Mouse (Mus musculus) bone marrow, adult 2 months (tissue): ENCODE measurements around the gene Cys1.

ENCODE experiments used
- CTCF ChIP-seq: fragments of 200-500 bp; IDR thresholded peaks from 2 replicates; pipeline ENCODE4 v1.5.1; 2011; ENCODE audit warnings: low read length, control low read depth; ENCODE audit not compliant: control insufficient read depth, insufficient read depth
- POLR2A ChIP-seq: fragments of 200-500 bp; IDR thresholded peaks from 2 replicates; pipeline ENCODE4 v1.6.1; 2011; ENCODE audit warnings: low read depth, mild to moderate bottlenecking, control low read depth, low read length, borderline replicate concordance; ENCODE audit not compliant: control insufficient read depth

DNA sequence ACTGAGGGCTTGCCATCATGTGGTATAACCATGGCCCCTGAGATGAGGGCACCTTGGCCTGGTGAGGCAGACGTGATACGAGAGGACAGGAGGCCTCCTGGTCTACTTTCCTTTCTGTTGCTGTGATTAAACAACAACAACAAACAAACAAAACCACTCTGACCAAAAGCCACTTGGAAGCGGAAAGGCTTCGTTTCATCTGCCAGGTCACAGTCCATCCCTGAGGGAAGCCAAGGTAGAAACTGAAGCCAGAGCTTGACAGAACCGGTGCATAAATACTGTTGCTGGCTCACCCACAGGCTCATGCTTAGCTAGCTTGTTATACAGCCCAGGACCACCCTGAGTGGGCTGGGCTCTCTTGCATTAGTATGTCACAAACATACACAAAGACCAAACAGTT is 55.2 kb downstream of the Cys1 start:
- TF ChIP-seq CTCF (no peak), POLR2A (no peak)
